Mouse (Mus musculus): ENCODE data around the gene Rfc3. TPM values are rescaled to one million over a fixed set of nuclear protein-coding genes. Genes with fewer than 3 reads are reported as not detected.

Gene Rfc3
- polyA plus RNA-seq (2017; shearing (Covaris generic)), result 12.7 TPM

DNA sequence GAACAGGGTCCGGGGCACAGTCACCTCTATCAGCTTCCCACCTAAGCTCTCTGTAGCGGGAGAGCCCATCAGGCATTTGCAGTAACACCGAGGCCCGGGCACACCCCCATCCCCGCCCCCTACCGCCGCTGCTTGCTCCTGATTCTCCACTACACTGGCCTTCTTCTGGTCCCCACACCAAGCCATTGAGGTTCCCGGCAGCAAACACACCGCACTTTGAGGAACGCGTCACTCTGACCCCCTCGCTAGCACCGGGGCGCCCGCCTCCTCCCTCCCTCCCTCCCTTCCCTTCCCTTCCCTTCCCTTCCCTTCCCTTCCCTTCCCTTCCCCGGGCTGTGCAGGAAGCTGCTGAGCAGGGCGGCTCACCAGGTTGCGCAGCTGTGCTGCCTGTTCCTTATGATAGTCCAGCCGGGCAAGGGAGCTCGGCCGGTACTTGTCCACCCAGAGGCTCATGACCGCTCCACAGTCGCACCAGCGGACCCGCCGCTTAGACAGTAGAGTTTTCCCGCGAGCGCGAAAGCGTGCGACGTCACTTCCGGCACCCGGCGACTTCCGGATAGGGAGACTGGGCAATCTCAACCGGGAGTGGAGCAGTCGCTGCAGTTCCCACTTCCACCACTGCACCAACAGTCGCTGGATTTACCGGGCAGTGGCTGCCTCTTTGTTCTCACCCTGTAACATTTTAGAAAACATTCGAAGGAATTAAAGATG is at the start of gene Rfc3:
Rfc3 (minus strand) TSS at position 543 of the 711 bp plus-strand sequence.

DNA sequence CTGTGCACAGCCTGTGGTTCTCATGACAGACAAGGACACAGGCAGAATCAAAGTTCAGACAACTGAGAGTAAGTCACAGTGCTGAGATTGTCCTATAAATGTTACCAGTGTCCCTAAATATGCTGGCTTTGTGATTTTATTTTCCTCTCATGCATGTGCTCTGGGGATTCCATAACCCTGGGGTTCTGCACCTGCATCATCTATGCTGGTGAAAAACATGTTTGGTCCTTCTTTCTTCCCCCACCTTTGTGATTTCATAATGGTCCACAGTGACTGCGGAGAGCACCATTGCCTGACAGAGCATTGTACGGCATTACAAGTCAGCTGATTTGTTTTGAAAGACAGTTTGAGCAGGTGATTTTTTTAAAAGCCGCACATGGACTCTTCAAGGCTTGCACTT is 45.1 kb downstream of the Rfc3 start, which contains the start of gene Vmn2r18:
Vmn2r18 (minus strand) TSS at position 101 of the 400 bp plus-strand sequence.

Other genes with a start within 250 kb of the Rfc3 start
- not detected for gene Gm42906, start 223.1 kb downstream of the Rfc3 start, polyA plus RNA-seq (2017; shearing (Covaris generic))
- gene Vmn2r18, start 45.2 kb downstream of the Rfc3 start, polyA plus RNA-seq (2017; shearing (Covaris generic)), result not detected

All from effector memory CD4-positive, alpha-beta T cell, adult 5 months (primary cell).